Mouse (Mus musculus) G1E-ER4 (cell line): ENCODE results near the gene Dpysl4. TPM values are rescaled to one million over a fixed set of nuclear protein-coding genes. Genes with fewer than 3 reads are reported as not detected.

ENCODE experiments used
- GATA1 ChIP-seq: IDR thresholded peaks from one replicate; pipeline ENCODE4 v1.8.0; 2012; ENCODE audit warnings: low read length, inconsistent platforms
- polyA plus RNA-seq: library from polyadenylated mRNA; stranded (reverse); fragments of >175 nt; gene quantifications from 2 replicates; pipeline ENCODE4 v1.2.3, GENCODE M21; 2012

Gene Dpysl4
- polyA plus RNA-seq, 1 experiment, result not detected

DNA sequence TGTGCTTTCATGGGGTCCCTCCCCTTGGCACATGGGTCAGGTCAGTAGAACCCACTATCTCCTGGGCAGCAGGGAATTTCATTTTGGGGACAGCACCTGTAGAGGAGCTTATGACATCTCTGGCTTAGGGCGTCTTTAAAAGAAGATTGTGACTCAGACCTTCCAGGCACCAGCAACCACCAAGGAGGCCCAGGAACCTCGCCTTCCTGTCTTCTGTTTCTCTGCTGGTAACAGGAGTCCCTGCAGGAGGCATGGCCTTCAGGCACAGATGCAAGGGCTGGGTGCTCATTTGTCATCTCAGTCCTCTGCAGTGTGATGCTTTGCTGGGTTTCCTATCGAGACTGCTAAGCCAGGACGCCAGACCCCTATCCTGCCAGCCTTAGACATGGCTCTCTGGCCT, 43.2 kb downstream of the Dpysl4 start:
- no peak for TF ChIP-seq GATA1

DNA sequence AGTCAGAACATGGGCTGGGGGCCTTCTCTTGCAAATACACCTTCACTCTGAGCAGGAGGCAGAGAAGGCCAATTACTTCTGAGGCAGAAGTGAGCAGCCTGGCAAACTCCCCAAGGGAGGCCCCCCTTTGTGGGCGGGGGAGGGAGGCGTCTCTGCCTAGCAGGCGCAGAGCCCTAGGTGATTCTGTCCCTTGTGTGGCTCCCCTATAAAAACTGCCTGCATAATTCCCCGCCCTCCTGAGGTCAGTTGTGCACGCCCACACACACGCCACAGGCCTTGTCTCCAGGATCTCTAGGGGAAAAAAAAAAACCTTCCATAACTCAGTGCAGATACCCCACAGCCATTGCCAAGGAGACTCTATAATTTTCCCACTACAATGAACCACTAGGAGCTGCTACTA, 44.6 kb downstream of the Dpysl4 start:
- no peak for TF ChIP-seq GATA1

DNA sequence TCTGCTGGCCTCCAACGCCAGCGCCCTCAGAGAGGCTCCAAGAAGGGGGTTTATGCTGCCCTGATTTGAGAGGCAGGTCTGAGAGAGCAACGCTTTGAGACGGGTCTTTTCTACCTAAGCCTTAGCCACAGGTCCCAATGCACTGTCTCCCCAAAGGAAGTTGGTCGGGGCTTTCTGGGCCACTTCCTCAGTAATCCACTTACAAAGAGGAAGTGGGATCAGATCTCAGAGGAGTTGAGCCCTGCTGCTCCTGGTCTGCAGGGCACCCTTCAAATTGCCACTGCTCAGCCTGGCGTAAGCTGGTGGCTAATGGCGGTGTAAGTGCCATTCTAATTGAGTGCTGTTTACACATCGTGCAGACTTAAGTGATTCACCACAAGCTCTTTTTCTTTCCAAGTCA, 45.7 kb downstream of the Dpysl4 start:
- no peak for TF ChIP-seq GATA1

DNA sequence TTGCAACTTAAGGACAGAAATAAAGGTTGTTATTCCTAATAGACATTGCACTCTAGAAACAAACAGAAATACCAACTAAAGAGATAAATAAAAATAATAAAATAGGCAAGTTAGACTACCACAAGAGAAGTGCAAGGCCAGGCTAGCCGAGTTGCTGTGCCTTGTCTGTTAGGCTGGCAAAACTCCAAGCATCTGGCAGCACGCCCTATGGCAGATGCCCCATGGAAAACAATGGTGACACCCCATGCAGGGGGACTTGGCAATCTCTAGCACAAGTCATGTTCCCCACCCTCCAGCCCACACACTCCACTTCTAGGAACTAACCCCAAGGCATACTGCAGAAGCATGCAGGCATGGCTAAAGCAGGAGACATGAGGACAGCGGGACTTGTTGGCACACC, 47.6 kb downstream of the Dpysl4 start:
- TF ChIP-seq GATA1, result no peak

DNA sequence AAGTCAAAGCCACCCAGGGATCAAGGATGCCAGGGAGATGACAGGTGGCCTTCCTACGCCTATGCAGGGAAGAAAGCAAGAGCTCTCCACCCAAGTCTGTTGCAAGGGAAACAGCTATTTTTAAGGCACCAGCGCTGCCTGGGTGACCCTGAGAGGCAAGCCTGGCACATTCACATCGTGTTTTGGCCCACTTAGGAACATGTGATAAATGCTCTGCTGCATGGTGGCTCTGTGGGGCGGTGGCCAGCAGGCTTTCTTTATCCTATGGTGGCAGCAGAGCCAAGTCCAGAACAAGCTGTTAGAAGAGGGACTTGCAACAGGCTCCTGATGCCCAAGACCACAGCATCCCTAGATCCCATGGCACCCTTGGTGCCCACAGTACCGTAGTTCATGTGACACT, 49.4 kb downstream of the Dpysl4 start:
- no peak for TF ChIP-seq GATA1

DNA sequence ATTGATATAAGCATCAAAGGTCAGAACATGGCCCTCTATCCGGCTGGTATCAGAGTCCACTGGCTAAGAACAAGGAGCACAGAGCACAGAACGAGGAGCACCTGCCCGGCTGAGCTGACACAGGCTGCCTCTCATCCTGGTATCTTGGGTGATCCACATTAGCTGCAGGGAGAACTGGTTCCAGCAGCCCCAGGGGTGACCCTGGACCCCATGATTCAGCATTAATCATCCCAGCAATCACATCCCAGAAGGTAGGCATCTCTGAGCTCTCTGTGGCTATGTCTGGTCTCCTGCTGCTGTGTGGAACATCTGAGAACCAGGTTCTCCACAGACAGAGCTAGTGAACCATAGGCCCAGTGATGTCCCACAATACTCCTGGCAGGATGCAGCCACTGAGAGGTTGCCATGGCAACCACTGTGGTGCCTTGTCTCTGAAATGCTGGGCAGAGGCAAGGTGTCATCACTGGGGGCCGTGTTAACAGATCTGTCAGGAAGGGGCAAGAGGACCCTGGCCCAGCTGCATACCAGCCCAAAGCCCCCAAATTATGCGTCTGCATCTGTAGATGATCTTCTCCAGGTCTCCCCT, 51.2 kb downstream of the Dpysl4 start:
- TF ChIP-seq GATA1, result no peak

DNA sequence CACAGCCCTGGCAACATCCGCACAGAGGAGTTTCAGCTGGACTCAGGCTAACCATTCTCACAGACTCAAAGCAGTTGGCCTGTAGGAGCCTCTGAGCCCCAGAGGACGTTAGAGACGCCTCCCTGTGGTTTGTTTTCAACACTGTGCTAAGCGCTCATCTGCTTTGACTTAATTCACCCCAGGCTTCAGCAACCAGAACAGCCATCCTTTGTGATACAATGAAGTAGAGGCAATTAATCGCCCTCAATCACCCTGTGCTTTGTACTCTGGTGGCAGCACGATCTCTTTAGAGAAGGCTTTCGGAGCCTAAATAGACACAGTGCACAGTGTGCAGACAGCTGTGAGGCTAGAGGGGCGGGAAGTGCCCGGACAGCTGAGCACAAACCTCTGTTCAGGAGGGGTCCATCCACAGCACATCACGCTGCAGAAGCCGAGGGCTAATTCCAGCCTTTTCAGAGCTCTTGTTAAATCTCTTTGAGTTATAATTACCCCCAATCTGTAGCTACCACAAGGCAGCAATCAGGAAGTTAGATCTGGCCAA, 54.2 kb downstream of the Dpysl4 start:
- TF ChIP-seq GATA1, result no peak

DNA sequence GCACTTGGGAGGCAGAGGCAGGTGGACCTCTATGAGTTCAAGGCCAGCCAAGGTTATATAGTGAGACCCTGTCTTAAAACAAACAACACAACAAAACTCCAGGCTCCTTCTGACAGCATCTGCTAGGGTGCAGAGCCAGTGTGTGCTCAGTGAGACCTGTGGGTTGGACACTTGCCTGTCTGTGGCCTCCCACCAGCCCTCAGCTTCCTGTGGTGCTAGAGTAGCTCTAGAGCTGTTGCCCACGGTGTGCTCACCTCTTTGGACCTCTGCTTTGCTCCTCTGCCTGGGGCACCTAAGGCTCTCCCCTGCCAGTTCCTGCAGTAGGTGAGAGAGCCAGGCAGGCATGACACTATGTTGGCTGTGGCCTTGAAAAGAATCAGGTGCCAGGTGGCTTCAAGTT, 58.0 kb downstream of the Dpysl4 start:
- no peak for TF ChIP-seq GATA1

DNA sequence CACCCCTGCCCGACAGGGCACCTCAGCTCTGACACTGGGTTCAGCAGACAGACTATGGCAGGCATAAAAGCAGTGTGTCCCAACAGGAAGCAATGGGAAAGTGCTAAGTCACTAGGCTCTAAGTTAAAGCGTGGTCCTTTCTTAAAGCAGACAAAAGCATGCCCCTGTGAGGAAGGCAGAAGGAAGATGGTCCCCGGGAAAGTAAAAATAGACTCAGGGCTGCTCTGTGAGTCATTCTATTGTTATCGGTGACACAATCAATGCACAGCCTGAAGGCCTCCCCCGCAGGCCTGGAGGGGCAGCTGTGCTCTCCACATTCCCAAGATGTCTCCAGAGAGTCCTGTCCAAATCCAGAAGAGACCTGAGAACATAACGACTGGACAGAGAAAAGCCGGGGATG, 60.1 kb downstream of the Dpysl4 start:
- TF ChIP-seq GATA1, result no peak

DNA sequence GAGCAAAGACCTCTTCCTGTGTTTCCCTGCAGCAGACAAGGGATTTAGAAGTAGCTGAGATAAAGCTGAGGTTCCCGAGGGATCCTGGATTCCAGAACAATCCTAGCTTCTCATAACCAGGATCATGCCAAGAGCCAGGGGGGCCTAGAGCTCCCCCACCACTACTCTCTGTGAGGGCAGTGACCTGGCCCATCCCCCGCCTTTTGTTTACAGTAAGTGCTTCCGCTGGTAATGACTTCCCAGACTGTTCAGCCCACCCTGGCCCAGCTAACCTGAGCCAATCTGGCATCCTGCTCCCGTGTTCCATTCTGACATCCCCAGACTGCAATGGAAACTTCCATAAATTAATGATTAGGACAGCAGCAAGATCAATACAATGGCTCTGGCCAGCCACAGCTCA, 61.6 kb downstream of the Dpysl4 start:
- no peak for TF ChIP-seq GATA1

DNA sequence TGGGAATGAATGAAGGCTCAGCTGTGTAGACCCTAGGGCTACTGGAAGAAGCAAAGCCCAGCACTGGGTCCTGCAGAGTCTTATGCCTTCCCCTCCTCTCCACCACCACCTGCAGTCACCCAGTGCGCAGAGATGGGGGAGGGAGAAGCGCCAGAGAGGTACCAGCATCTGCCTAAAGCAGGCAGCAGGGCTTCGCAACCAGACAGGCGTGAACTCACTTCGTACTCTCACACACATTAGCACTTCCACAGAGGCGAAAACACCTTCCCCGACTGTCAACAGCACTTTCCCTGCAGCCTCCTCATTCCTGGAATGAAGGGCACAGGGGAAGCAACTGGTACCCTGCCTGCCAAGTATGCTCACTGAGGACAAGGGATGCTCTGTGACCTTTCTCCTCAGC, 63.6 kb downstream of the Dpysl4 start:
- TF ChIP-seq GATA1, result no peak

DNA sequence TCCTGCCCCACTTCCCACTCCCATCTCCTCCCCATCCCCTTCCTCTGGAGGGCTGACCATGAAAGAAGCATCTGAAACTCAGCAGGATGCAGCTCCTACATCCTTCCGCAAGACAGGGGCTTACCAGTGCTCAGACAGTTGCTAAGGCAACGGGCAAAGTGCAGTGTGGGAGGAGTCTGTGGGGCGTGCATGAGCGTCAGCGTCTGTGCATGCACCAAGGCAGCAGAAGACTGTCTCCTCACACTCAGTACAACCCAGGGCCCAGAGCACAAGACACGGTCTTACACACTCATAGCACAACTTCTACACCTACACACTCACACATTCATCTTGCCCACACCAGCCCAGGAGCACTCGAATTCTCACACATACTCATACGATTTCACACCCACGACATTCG, 65.3 kb downstream of the Dpysl4 start:
- TF ChIP-seq GATA1, result no peak

Other genes with a start within 250 kb of the Dpysl4 start
- gene Ppp2r2d, start 239.9 kb upstream of the Dpysl4 start, polyA plus RNA-seq, result 18.1 and 25.0 TPM in 2 replicates
- 5.4 and 7.8 TPM in 2 replicates for gene Mapk1ip1, start 239.7 kb upstream of the Dpysl4 start, polyA plus RNA-seq
- gene Bnip3, start 176.5 kb upstream of the Dpysl4 start, polyA plus RNA-seq, result 48.9 and 59.6 TPM in 2 replicates
- not detected in 2 replicates for gene Jakmip3, start 145.3 kb upstream of the Dpysl4 start, polyA plus RNA-seq
- gene Lrrc27, start 127.0 kb downstream of the Dpysl4 start, polyA plus RNA-seq, result not detected in 2 replicates
- gene Stk32c, start 127.3 kb downstream of the Dpysl4 start, polyA plus RNA-seq, result not detected in 2 replicates
- not detected in 2 replicates for gene Pwwp2b, start 162.5 kb downstream of the Dpysl4 start, polyA plus RNA-seq